Mouse (Mus musculus): Measurements from ENCODE around the gene Tmem178b. TPM values are rescaled to one million over a fixed set of nuclear protein-coding genes. Genes with fewer than 3 reads are reported as not detected.
A peak's percentile ranks its signal among the peaks of the same experiment; 100 is the strongest.

Gene Tmem178b
- total RNA-seq, 2 experiments from 2014 or later: 166 to 205 TPM

DNA sequence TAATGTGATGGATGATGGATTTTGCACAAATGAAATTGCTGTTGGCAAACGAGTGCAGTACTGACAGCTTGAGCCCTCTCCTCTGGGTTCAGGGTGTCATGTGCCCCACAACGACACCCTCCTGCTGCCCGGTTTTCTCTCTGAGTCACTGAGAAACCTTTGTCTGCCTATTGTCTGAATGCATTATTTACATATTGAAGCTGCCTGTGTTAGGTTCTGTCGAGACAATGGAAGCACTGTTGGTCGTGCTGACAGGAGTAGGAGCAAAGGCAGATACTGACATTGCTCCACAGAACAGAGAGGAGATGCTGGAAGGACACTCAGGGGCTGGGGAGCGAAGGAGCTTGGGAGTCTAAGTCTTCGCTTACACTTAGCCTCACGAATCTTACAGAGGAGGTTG, 44.2 kb downstream of the Tmem178b start:
- no peak for DNase-seq (ENCODE audit: extremely low spot score in 1 of 2, low spot score in 1 of 2)

DNA sequence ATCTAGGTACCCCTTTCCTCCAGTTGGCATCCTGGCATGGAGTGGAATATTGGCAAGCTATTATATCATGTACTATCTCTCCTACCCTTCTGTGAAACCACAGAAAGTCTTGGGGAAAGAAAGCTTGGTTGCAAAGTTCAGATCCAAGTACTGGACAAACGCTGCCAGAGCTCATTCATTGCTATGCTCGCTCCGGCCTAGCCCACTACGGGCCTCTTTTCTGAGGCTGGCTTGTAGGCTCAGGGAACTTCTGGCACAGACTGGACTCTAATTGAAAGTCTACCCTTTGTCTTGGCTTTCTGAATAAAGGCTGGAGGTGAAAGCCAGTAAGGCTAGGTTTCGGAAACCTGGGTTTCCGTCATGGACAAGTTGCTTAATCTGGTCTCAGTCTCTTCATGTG, 44.7 kb downstream of the Tmem178b start:
- no peak for DNase-seq (ENCODE audit: extremely low spot score in 1 of 2, low spot score in 1 of 2)

DNA sequence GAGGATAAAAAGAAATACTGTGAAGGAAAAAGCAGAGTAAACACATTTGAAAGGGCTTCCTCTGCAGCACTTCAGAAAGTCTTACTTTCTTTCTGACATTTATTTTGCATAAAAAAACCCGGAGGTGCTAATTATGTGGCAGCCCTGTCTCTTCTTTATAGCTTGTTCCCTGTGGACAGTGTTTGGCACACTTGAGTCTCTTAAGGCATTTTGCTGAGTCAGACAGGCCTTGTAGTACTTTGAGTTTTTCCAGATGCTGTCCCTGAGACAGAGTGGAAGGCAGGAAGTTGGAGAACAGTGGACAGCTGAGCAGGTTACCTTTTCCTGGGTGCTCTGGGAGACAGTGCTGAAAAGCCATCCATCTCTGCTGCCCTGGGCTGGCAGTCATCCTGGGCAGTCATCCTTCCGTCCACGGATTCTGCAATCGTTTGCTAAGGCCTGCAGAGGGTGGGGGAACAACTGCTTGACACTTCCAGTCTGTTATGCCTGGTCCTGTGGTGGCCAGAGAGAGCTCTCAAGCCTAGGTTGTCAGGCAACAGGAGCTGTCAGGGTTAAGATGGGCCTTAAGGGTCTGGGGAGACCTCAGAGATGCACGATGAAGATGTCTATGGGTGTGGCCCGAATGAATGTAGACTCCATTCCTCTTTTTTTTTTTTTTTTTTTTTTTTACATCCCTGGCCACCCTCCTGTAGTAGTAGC, 46.1 kb downstream of the Tmem178b start:
- DNase-seq (ENCODE audit: extremely low spot score in 1 of 2, low spot score in 1 of 2): no peak

GRCm38 (mm10) chr6:39926442-39926841, 53.4 kb downstream of the Tmem178b start:
- no peak for DNase-seq (ENCODE audit: extremely low spot score in 1 of 2, low spot score in 1 of 2)

- DNase-seq (ENCODE audit: extremely low spot score in 1 of 2, low spot score in 1 of 2): no peak
Observed at GRCm38 (mm10) chr6:39936590-39936989, 63.5 kb downstream of the Tmem178b start.

GRCm38 (mm10) chr6:39940920-39941319, 67.8 kb downstream of the Tmem178b start:
- DNase-seq (ENCODE audit: extremely low spot score in 1 of 2, low spot score in 1 of 2): no peak

DNA sequence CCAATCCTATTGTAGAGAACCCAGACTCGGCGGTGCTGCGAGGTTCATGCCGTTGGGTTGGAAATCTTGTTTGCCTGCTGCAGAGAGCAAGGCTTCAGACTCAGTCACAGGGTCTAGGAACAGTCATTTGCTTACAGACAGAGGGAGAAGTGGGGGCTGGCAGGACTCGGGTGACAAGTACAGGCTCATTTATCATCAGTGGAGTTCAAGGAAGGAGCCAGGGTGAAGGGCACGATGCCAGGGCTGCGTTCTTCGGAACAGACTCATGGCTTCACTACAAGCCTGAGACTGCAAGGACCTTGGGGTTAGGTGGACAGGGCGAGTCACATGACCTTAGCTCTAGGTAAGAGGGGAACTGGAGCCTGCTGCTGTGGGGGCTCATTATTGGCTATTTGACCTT, 71.8 kb downstream of the Tmem178b start:
- no peak for DNase-seq (ENCODE audit: extremely low spot score in 1 of 2, low spot score in 1 of 2)

- no peak for DNase-seq (ENCODE audit: extremely low spot score in 1 of 2, low spot score in 1 of 2)
Observed at GRCm38 (mm10) chr6:39945670-39946440, 72.8 kb downstream of the Tmem178b start.

GRCm38 (mm10) chr6:39946601-39947000, 73.5 kb downstream of the Tmem178b start:
- DNase-seq (ENCODE audit: extremely low spot score in 1 of 2, low spot score in 1 of 2): no peak

DNA sequence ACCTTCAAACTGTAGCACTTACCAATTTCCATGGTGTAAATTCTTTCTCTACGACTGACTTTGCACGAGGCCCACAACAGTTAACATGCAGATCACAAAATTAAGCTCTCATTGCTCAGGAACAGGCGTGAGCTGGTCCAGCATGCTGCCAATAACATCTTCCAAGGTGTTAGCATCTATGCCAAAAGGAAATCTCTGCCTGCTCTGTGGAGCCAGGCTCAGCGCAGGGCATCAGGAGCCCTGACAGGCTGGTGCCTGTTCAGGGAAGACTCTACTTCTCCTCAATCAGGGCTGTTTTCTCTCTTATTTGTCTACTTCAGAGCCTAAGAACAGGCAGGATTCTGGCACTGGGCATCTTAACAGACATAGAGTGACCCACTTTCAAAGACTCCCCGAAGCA, 80.9 kb downstream of the Tmem178b start:
- DNase-seq (ENCODE audit: extremely low spot score in 1 of 2, low spot score in 1 of 2): no peak

DNA sequence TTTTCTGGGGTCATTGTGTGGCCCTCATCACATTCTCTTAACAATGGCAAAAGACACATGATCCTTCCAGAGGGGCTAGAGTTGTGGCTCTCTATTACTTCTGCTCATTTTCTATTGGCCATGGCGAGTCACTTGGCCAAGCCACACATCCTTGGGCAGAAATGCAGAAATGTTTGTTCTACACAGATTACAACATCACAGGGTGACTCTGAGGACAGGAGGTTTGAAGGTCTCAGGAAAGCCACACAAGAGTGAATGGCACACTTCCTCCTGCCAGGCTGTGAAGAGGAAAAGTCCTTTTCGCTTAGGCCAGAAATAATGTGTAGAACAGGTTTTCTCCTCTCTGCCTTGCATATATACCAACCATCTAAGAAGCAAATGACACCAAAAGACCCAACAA, 82.1 kb downstream of the Tmem178b start:
- no peak for DNase-seq (ENCODE audit: extremely low spot score in 1 of 2, low spot score in 1 of 2)

GRCm38 (mm10) chr6:39964606-39965005, 91.5 kb downstream of the Tmem178b start:
- DNase-seq (ENCODE audit: extremely low spot score in 1 of 2, low spot score in 1 of 2): no peak

- DNase-seq (ENCODE audit: extremely low spot score in 1 of 2, low spot score in 1 of 2): no peak
Observed at GRCm38 (mm10) chr6:39970281-39970680, 97.2 kb downstream of the Tmem178b start.

DNA sequence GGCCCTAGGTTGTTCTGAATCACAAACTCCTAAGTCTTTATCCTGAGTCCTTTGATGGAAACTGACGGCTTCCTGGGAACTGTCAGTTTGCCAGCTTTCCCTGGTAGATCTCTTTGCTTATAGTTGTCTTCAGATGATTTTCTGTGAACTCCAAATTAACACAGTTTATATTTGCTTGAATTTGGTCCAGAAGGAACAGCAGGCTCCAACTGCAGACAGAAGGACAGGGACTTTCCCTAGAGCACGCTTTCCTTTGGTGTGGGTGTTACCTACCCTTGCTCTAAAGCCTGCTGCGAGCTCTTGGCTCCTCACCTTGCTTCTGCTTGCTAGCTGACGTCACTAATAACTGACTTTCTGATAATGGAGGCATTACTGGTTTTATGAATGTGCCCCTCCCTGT, 105.9 kb downstream of the Tmem178b start:
- peak in 1 of 2 experiments; percentile 14 for DNase-seq (ENCODE audit: extremely low spot score in 1 of 2, low spot score in 1 of 2)

- no peak for DNase-seq (ENCODE audit: extremely low spot score in 1 of 2, low spot score in 1 of 2)
Observed at GRCm38 (mm10) chr6:39990772-39991171, 117.7 kb downstream of the Tmem178b start.

GRCm38 (mm10) chr6:39991922-39992321, 118.9 kb downstream of the Tmem178b start:
- DNase-seq (ENCODE audit: extremely low spot score in 1 of 2, low spot score in 1 of 2): no peak

GRCm38 (mm10) chr6:40006006-40006765, 133.1 kb downstream of the Tmem178b start:
- DNase-seq (ENCODE audit: extremely low spot score in 1 of 2, low spot score in 1 of 2): no peak

DNA sequence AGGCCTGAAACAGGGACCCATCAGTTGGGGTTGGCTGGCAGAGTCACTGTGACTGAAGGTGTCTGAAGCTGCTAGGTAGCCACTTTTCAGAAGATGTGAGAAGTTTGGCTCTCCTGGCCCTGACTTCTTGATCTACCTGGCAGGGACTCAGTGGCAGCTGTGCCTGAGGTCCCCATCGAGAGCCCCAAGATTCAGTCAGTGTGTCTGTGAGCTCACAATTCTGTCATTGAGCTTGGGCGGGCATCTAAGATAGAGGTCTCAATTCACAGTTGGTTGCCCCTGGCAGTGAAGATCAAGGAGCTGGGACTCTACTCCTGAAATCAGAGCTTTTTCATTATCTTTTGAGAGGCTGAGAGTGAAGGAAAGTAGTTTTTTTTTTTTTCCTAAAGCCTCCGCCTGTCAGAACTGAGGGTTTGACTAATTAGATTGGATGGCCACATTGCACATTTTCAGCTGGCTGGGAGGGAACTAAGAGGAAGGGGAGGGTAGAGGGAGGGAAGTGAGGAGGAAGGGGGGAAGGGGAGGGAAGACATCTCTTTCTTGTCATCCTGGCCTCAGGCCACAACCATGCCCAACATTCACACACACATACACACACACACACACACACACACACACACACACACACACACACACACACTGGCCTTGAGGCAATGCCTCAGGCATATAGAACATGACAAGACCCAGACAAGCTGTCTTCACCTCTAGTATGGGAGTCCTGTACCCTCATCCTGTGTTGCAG, 135.3 kb downstream of the Tmem178b start:
- DNase-seq (ENCODE audit: extremely low spot score in 1 of 2, low spot score in 1 of 2): no peak

DNA sequence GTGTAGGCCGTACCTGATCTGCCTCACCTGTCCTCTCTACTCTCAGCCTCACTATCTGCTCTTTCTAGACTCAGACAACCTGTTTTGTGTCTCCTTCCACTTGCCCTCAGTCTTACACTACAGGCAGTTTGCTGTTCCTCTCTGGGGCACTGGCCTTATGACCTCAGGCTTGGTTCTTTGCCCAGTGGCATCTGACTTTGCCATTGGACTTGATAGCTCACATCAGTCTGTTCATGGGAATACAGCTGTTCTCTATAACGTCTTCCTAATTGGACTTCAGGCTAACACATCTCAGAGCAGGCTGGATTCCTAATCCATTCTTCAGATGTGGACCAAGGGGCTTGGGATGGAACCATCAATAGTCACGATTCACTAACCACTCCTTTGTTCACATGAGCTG, 136.6 kb downstream of the Tmem178b start:
- DNase-seq (ENCODE audit: extremely low spot score in 1 of 2, low spot score in 1 of 2): no peak

- no peak for DNase-seq (ENCODE audit: extremely low spot score in 1 of 2, low spot score in 1 of 2)
Observed at GRCm38 (mm10) chr6:40011066-40011465, 138.0 kb downstream of the Tmem178b start.

GRCm38 (mm10) chr6:40011609-40012008, 138.5 kb downstream of the Tmem178b start:
- no peak for DNase-seq (ENCODE audit: extremely low spot score in 1 of 2, low spot score in 1 of 2)

Measured in layer of hippocampus, postnatal 25 days (tissue).